Mouse (Mus musculus): ENCODE measurements around the gene Plcb4. TPM values are rescaled to one million over a fixed set of nuclear protein-coding genes. Genes with fewer than 3 reads are reported as not detected.

The Plcb4 gene
- polyA plus RNA-seq (2012; rRNA removed): 17.4 and 22.0 TPM in 2 replicates

DNA sequence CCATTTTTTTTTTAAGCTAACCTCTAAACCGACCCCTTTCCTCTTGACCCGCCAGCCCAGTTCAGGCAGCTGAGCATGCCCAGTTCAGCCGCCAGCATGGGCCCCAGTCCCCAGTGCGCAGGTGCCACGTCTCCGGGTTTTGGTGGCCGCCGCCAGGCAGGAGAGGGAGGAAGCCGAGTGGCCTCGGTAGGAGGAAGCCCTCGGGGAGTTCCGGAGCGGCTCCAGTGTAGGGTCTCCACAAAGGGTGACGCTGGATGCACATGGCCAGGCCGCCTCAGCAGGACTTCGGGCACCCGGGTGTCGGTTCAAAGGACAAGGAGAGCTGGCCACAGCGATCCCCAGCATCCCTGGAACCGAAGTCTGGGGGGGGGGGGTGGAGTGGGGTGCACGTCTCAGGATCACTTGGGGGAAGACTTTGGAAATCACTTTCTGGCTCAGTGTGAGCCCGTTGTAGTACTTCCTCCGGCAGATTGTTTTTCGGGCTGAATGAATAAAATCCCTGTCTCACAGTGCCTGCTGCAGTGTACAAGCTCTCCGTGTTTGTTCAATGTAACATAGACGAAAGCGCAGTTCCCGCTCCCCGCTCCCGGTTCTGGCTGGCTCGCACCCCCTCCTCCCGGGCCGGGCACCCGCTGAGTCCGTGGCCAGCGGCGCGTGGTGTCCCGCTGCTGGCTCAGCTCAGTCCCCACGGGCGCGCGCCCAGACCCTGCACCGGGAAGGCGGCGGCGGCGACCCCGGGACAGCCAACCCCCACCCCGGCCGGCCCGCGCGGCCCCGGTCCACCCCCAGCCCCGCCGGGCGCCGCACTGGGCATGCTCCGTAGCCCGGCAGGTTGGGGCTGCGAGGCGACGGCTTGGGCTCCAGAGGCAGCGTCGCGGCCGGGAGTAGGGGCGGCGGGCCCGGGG, at the start of gene Plcb4:
Plcb4 (plus strand) TSS at position 526 of the 905 bp plus-strand sequence.
- DNase-seq (ENCODE audit: low read depth): no peak

DNA sequence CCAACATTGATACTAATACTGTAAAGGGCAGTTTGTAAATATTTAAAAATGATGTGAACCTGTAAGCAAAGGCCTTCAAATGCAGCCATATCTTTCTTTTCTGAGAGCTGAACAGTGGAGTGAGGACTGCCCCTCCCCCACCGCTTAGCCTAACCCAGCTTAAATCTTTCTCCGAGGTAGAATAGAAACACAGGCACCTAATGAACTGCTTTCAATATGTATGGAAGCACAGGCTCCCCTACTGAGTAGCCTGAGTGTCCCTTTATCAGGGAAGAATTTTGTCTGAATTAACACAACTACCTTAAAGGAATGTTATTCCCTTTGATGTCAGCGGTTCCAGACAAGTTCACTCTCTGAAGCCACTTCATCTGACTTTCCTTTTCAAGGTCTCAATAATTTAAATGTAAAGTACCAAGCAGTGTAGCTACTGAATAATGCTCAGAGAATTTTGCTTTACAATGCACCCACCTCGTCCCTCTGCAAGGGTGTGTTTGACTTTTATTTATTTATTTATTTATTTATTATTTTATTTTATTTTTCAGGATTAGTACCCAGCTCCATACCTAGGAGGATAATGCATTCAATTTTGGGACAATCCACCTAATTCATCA, 44.1 kb upstream of the Plcb4 start:
- no peak for DNase-seq (ENCODE audit: low read depth)

DNA sequence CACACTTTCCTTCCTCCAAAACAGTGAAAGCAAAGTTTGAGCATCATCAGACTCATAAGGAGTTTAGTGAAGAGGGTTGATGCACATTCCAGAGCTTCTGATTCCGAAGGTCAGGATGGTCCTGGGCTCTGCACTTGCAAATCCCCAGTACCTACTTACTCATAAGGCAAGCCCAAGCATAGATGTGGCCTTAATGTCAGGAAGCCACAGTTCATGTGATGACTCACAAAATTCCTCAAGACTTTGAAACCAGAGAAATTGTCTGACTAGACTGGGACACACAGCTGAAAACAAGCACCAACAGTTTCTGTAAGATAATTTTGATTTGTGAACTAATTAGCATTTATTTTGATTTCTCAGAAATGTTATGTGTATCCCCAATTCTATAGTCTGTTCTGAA, 42.7 kb upstream of the Plcb4 start:
- no peak for DNase-seq (ENCODE audit: low read depth)

DNA sequence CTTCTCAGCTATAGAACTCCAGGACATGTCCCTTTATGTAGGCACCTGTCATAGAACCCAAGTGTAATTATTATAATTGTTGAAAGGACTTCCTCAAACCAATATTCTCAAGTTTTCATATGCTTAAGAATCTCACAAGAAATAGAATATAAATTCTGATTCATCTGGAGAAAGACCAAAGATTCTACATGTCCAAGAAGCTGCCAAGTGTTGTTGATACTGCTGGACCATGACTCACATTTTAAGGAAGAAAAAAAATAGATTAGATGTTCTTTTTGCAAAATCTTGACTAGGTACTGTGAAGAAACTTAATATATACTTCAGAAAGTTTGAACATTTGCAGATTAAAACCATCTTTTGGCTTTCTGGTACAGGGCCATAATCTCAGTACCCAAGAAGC, 40.3 kb upstream of the Plcb4 start:
- DNase-seq (ENCODE audit: low read depth): no peak

DNA sequence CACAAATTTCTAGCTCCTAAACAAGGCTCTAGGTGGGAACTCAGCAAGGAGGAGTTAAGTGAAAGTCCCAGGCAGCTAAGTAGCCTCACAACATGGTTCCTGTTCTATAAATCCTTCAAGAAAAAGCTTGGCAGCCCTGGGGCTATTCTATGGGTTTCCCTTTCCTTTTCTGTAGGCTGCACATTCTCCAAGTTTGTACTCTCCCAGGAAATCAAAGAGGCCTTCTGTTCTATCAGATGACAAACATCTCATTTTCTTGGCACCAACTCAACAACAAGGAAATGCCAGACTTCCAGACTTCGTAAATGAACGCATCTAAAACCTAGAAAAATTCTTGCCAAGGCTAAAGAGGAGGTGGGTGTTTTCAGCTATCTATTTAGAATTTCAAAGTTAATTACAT, 38.9 kb upstream of the Plcb4 start:
- no peak for DNase-seq (ENCODE audit: low read depth)

DNA sequence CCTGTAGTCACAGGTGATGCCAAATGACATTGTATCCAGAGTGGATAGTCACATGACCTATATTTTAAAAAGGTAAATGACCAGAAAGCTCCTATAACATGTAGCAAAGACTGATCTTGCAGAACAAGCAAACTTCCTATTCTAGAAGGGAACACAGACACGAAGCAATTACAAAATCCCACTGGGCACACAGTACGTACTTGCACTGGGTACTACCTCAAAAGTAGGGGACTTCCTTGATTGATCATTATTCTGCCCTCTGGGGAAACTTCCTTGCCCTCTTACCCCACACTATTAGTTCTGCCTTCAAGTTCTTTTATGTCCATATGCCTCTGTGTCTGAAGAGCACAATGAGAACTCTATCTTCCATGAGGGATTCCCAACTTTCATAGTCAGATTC, 31.0 kb upstream of the Plcb4 start:
- DNase-seq (ENCODE audit: low read depth): no peak

DNA sequence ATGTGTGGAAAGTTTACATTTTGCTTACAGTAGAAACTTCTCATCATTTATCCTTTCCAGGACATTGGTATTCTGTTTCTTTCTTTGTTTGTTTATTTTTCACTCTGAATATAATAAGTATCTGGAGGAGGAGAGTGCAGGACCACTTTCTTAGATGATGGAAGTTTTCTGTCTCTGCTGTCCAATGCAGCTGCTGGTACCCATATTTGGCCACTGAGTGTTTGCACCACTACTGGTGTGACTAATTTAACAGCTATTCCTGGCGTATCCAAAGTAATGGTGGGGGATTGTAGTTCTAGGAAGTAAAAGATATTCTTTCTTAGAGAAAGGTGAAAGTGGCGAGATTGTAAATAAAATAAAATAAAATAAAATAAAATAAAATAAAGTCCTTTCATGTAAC, 21.6 kb upstream of the Plcb4 start:
- DNase-seq (ENCODE audit: low read depth): no peak

DNA sequence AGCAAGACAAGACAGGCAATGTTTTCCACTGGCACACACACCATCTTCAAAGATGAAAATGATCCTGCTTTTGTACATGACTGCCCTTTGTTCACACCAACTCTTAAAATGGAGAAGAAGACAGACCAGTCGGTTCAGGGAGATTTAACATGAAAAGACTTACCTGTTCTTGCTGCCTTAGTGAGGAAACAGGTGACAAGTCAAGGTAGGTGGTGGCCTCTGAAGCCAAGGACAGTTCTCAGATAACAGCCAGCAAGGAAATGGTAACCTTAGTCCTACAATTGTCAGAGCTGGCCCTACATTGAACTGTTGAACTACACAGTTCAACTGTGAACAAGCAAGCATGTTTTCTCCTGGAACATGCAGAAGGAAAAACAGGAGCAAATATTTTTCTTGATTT, 17.8 kb upstream of the Plcb4 start:
- DNase-seq (ENCODE audit: low read depth): peak; percentile 70

DNA sequence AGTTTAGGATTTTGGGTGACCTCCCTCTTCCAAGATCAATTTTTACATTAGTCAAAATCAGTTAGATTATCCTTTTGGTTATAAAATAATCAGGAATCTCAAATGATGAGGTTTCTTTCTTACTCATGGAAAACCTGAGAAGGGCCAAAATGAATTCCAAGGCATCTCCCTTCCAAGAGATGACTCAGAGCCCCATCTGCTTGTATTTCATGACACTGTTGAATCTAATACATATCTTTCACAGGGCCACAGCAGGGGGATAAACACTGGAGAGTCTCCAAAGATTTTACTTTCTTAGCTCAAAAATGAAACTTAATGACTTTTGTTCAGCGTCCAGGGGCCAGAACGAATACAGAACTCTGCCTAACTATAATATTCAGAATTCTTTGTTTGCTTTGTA, 17.2 kb upstream of the Plcb4 start:
- DNase-seq (ENCODE audit: low read depth): no peak

DNA sequence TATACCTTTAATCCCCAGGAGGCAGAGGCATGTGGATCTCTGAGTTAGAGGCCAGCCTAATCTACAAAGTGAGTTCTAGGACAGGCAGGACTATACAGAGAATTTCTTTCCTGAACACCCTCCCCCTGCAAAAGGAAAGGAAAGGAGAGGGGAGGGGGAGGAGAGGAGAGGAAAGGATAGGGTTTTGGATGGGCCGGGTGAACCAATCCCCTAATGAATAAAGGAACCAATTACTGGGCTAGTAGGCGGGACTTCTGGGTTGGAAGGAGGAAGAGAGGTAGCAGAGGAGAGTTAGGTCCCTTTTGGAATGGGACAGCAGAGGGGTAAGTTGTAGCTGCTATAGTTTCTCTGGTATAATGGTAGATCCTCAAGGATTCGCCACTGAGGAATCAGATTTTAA, 12.6 kb upstream of the Plcb4 start:
- no peak for DNase-seq (ENCODE audit: low read depth)

DNA sequence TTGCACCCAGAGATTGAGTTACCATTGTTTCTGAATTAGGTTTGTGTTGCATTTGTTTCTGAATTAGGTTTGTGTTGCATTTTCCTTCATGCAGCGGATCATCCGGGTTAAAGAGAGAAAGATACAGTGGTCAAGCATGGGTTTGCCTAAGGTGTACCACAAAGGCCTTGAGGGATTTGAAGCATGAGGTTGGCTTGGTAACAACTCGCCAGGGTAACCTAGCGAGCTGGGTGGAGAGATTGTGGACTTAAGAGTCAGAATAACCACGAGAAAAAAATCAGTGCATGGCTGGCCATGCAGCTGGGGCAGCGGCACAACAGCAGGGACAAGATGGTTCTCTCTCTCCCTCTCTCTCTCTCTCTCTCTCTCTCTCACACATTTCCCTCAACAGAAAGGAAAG, 12.2 kb upstream of the Plcb4 start:
- no peak for DNase-seq (ENCODE audit: low read depth)

DNA sequence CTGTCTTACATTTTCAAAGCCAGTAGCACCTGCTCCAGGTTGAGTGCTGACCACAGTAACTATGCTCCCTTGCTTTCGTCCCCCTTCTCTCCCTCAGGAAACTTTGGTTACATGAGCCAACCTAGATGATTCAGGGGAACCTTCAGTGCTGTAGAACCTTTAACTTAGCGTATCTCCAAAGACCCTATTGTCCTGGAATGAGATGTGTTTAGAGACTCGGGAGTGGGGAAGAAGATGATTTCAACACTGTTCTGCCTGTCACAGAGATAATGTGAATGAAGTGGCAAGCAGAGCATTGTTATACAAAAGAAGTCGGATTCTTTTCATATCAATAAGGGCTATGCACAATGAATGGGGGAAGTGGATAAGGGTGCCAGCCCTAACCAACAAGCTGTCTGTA, 10.8 kb upstream of the Plcb4 start:
- DNase-seq (ENCODE audit: low read depth): no peak

DNA sequence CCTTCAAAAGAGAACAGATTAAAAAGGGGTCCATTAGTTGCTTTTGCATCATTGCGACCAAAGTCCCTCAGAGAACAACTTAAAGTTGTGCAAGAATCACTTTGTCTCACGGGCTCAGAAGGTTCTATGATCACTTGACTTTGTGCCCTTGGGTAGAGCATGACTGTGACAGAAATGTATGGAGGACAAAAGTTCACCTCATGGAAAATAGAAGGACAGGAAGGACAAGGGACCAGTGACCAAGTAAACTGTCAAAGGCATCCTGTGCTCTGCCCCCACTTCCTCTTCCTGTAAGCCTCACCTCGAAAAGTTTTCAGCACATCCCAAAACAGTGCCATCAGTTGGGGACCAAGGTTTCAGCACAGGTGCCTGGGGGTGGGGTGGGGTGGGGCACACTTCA, 7.9 kb upstream of the Plcb4 start:
- DNase-seq (ENCODE audit: low read depth): no peak

DNA sequence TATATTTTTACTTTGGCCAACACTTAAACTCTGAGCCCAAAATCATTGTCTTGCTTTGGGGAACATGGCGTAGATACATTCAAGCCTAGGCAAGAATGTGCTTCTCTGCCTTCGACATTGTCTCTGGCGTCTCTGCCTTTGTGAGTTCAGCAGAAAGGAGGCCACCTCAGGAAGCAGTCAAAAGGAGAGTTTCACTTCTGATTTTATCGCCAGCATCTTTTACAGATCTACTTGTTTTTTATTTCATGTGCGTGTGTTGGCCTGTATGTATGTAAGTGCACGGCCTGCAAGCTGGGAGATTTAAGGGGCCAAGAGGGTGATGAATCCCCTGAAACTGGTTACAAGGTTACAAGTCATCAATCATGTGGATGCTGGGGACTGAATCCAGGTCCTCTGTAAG, 6.8 kb upstream of the Plcb4 start:
- DNase-seq (ENCODE audit: low read depth): no peak

DNA sequence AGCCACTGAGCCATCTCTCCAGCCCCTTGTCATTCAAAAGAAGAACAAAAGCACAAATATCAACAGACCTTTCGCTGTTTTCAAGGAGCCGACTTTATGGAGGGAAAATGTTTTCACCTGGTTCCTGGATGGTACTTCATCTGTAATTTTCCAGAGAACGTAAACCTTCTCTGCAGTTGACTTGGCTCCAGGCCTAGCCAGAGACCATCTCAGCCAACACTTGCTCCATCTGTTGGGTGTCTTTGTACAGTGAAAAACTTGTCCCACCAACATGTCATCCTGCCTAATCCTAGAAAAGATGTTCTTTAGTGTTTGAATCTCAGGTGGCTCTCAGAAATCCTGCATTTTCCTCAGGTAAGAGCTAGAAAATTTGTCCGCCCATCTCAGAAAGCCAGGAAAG, 6.4 kb upstream of the Plcb4 start:
- DNase-seq (ENCODE audit: low read depth): no peak

DNA sequence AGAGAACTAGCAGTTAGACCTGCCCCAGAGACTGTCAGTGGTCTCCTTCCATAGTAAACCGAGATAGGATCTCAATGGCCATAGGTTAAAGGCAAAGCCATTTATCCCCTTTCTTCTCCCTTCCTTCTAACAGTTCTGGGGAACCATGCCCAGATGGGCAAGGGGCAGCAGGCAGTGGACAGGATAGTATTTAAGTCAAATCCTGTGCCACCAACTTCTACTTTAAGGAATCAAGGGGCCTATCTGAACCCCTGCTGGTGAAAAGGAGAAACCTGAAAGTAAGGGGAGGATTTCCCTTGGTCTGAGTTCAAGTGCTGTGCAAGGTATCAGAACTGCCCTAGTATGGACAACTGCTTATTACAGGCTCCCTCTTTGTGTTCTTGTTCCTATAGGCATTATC, 2.9 kb upstream of the Plcb4 start:
- DNase-seq (ENCODE audit: low read depth): no peak

DNA sequence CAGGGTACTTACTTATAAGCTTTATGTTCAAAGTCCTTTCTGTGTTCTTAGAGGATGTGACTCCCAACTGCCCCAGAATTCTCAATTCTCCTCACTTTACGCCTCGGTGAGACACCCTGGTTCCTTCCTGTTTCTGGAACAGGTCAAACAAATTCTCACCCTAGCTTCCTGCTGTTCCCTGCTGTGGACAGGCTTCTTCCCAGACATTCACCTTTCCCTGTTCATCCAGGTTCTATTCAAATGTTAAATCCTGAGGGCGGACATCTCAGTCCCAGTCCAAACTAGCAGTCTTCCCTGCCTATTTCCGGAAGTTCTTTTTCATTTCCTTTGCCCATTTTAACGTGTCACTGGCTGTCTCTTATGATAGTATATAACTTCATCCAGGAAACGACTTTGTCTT, 2.2 kb upstream of the Plcb4 start:
- DNase-seq (ENCODE audit: low read depth): no peak

DNA sequence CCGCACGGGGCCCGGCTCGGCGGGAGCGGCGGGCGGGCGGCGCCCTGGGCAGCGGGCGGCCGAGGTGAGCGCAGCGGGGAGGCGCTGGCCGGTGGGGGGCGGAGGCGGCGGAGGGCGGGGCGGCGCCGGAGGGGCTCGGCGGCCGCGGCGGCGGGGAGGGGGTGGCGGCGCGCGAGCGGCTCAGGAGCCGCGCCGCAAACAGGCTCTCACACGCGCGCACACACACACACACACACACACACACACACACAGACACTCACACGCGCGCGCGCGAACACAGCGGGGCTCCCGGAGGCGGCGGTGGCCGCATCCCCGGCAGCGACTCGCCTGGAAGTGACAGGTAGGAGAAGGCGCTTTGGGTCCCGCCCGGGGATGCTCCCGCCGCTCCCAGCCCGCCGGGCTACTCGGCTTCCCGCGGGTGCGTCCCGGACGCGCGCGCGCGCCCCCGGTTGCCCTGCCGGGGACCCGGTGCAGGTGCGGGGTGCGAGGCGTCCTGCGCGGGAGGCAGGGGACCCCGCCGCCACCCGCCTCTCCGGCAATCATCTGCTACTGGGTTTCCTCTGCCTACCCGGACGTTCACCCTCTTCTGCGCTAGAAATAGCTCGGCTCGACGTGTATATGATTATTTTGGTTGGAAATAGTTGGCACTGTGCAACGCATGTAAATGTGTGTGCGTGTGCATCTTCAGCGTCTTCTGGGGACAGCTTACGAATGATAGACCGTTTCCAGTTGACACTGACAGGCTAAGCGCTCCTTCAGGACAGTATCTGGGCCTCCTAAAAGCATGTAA, 775 bp downstream of the Plcb4 start:
- DNase-seq (ENCODE audit: low read depth): no peak

DNA sequence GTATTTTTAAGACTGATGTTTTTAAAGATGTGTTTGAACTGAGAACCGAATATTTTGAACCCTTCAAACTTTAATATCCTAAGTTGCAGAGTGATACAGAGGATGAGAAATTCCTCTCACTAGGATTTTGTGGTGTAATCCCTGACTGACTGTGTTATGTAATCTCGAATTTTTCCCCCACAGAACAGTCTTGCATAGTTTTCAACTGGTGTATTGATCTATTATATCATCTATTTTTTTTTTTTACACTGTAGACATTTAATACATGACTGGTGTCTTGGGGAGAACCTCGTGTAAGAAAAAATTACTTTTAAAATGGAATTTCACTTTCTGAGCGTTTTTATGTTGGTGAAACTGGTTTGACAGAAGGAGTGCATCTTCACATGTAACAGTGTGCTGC, 2.0 kb downstream of the Plcb4 start:
- DNase-seq (ENCODE audit: low read depth): no peak

DNA sequence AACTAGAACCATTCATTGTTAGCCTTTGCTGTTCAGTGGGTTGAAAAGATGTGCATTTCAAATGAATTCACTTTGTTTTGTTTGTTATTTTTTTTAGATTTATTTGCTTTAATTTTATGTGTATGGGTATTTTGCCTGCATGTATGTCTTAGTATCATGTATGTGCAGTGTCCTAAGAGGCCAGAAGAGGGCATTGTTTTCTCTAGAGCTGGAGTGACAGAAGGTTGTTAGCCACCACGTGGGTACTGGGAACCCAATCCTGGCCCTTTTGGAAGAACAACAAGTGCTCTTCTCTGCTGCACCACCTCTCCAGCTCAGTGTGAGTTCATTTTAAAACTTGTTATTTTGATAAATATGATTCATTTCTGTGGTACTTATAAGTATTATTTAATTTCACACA, 5.0 kb downstream of the Plcb4 start:
- no peak for DNase-seq (ENCODE audit: low read depth)

DNA sequence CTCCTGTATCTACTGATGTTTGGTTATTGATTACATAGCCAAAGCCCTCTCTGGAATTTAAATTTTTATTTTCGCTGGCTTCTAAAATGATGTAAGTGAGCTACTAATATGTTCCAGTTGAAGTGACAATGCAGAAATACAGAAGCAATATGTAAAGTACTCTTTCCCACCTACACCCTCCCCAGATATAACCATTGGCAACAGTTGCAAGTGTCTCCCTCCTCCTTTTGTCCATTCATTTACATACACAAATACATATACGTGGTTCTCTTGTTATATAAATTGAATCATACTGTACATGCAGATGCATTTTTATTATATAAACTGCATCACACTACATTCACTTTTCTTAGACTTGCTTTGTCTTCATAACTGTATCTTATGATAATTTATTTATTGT, 8.7 kb downstream of the Plcb4 start:
- no peak for DNase-seq (ENCODE audit: low read depth)

DNA sequence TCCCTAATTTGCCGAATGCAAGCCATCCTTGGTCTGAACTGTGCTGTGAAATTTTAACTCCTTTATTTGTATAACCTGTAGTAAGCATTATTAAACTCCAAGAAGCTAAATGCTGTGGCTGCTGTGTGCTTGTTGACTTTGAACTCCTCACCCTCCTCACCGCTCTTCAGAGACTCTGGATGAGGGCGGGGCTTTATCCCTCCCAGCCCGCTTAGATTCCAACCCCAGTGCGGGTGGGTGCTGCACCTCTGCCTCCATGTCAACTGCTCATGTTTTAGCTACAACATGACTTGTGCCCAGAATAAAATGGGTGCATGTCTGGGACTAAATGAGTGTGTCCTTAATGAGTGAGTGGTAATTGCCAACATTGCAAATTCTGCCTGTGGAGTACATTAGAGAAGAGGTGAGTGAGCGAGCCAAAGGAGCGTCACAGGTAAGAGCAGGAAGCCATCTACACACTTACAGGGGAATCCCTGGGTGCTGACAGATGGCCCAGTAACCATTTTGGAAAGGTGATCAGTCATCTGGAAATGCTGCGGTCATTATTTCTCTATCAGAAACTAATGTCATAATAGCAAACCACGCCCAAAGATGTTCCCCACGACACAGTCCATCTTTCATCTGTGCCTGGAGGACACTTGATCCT, 13.8 kb downstream of the Plcb4 start:
- DNase-seq (ENCODE audit: low read depth): no peak
